Mouse (Mus musculus): ENCODE measurements around the gene Gm45753. TPM values are rescaled to one million over a fixed set of nuclear protein-coding genes. Genes with fewer than 3 reads are reported as not detected.
A peak's percentile ranks its signal among the peaks of the same experiment; 100 is the strongest.

Gene Gm45753
- polyA plus RNA-seq (2012; rRNA removed) (not detected in 2 replicates), polyA plus RNA-seq (2014; fragmentation: Nextera tagmentation; extraction: Ambion mirVana) (not detected in 2 replicates)

GRCm38 (mm10) chr8:45308366-45308765 is at the start of gene Gm45753:
Gm45753 (minus strand) TSS chr8:45308466.
- H3K27ac ChIP-seq (replicated peaks; ENCODE audit: low read depth, low read length), result no peak within 1 kb of the TSS
- H3K36me3 ChIP-seq (ENCODE audit: control insufficient read depth, insufficient read depth, low read length), result no peaks in the 10 kb centered on the region
- DNase-seq (ENCODE audit: low spot score) (no peak), ATAC-seq (ENCODE audit: low FRiP score, low read depth) (no peak)
- H3K4me2 ChIP-seq (replicated peaks; ENCODE audit: low read depth, low read length, severe bottlenecking), result no peak within 1 kb of the TSS
- H3K27me3 ChIP-seq (ENCODE audit: control insufficient read depth, insufficient read depth, low read length), result no peaks in the 10 kb centered on the region
- no peak for TF ChIP-seq POLR2A (IDR thresholded peaks at IDR 0.05; ENCODE audit: borderline replicate concordance, extremely low read depth, insufficient read depth, insufficient read length)
- no peak within 1 kb of the TSS for H3K9ac ChIP-seq (ENCODE audit: low read depth, low read length, severe bottlenecking)
- 92% methylated on average over 13 of the region's 13 CpGs for WGBS
- no peak within 1 kb of the TSS for H3K4me3 ChIP-seq (replicated peaks; ENCODE audit: low read length)
- H3K9me3 ChIP-seq (ENCODE audit: control insufficient read depth, low read length), result no peaks in the 10 kb centered on the region
- H3K4me1 ChIP-seq (ENCODE audit: control insufficient read depth, insufficient read depth, low read length), result no peaks in the 10 kb centered on the region

DNA sequence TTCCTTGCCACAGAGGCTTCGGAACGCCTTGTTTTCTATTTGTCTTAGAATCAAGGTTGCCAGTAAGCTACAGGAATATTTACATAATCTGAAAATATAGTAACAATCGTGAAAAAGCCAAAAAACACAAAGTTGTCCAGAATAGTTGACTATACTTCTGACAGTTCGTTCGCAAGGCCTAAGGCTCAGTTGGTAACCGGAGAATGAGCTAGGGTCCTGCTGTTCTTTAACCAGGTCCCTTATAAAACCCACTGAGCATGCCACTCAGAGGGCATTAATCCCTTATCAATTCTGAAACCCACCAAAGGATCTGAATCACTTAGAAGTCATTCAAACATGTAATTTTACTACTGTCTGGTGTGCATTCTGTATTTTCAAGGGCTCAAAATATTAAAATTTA is 47.5 kb upstream of the Gm45753 start:
- Histone ChIP-seq H3K4me1 (ENCODE audit: control insufficient read depth, insufficient read depth, low read length) (peaks cover 6% of the 10 kb centered on the region; the same call in 1 of the 2 replicates), H3K4me3 (replicated peaks; ENCODE audit: low read length) (no peak overlapping the region), H3K4me2 (replicated peaks; ENCODE audit: low read depth, low read length, severe bottlenecking) (no peak overlapping the region), H3K27ac (replicated peaks; ENCODE audit: low read depth, low read length) (no peak overlapping the region), H3K9me3 (ENCODE audit: control insufficient read depth, low read length) (no peaks in the 10 kb centered on the region), H3K9ac (ENCODE audit: low read depth, low read length, severe bottlenecking) (no peak overlapping the region), H3K27me3 (ENCODE audit: control insufficient read depth, insufficient read depth, low read length) (no peaks in the 10 kb centered on the region), H3K36me3 (ENCODE audit: control insufficient read depth, insufficient read depth, low read length) (peaks cover 2% of the 10 kb centered on the region; the same call in 1 of the 2 replicates)
- no peak for TF ChIP-seq POLR2A (IDR thresholded peaks at IDR 0.05; ENCODE audit: borderline replicate concordance, extremely low read depth, insufficient read depth, insufficient read length)
- ATAC-seq (ENCODE audit: low FRiP score, low read depth) (no peak), DNase-seq (ENCODE audit: low spot score) (no peak)
- WGBS, result 80% methylated on average over 6 of the region's 6 CpGs

- no peak for TF ChIP-seq POLR2A (IDR thresholded peaks at IDR 0.05; ENCODE audit: borderline replicate concordance, extremely low read depth, insufficient read depth, insufficient read length)
- ATAC-seq (ENCODE audit: low FRiP score, low read depth) (peak; percentile 60; the same call in 1 of the 2 replicates), DNase-seq (ENCODE audit: low spot score) (peak; percentile 69)
- Histone ChIP-seq H3K4me3 (replicated peaks; ENCODE audit: low read length) (no peak overlapping the region), H3K27ac (replicated peaks; ENCODE audit: low read depth, low read length) (no peak overlapping the region), H3K36me3 (ENCODE audit: control insufficient read depth, insufficient read depth, low read length) (peaks cover 28% of the 10 kb centered on the region), H3K9me3 (ENCODE audit: control insufficient read depth, low read length) (no peaks in the 10 kb centered on the region), H3K9ac (ENCODE audit: low read depth, low read length, severe bottlenecking) (no peak overlapping the region), H3K27me3 (ENCODE audit: control insufficient read depth, insufficient read depth, low read length) (no peaks in the 10 kb centered on the region), H3K4me2 (replicated peaks; ENCODE audit: low read depth, low read length, severe bottlenecking) (no peak overlapping the region), H3K4me1 (ENCODE audit: control insufficient read depth, insufficient read depth, low read length) (no peaks in the 10 kb centered on the region)
- 17% methylated on average over 6 of the region's 6 CpGs for WGBS
These were observed 36.8 kb upstream of the Gm45753 start for GRCm38 (mm10) chr8:45345031-45345430.

GRCm38 (mm10) chr8:45344298-45344697 is 36.0 kb upstream of the Gm45753 start:
- no peak for TF ChIP-seq POLR2A (IDR thresholded peaks at IDR 0.05; ENCODE audit: borderline replicate concordance, extremely low read depth, insufficient read depth, insufficient read length)

GRCm38 (mm10) chr8:45341630-45342628 is 33.7 kb upstream of the Gm45753 start:
- Histone ChIP-seq H3K27ac (replicated peaks; ENCODE audit: low read depth, low read length) (no peak overlapping the region), H3K36me3 (ENCODE audit: control insufficient read depth, insufficient read depth, low read length) (0 out of 2 replicates have a peak, but pooled peaks cover 24% of the 10 kb centered on the region), H3K9me3 (ENCODE audit: control insufficient read depth, low read length) (no peaks in the 10 kb centered on the region), H3K4me1 (ENCODE audit: control insufficient read depth, insufficient read depth, low read length) (no peaks in the 10 kb centered on the region), H3K27me3 (ENCODE audit: control insufficient read depth, insufficient read depth, low read length) (no peaks in the 10 kb centered on the region), H3K4me3 (replicated peaks; ENCODE audit: low read length) (no peak overlapping the region), H3K9ac (ENCODE audit: low read depth, low read length, severe bottlenecking) (no peak overlapping the region), H3K4me2 (replicated peaks; ENCODE audit: low read depth, low read length, severe bottlenecking) (no peak overlapping the region)
- ATAC-seq (ENCODE audit: low FRiP score, low read depth) (no peak), DNase-seq (ENCODE audit: low spot score) (no peak)
- no peak for TF ChIP-seq POLR2A (IDR thresholded peaks at IDR 0.05; ENCODE audit: borderline replicate concordance, extremely low read depth, insufficient read depth, insufficient read length)
- 94% methylated on average over 12 of the region's 12 CpGs for WGBS

More at GRCm38 (mm10) chr8:45344298-45344697, 36.0 kb upstream of the Gm45753 start:
- Histone ChIP-seq H3K27ac (replicated peaks; ENCODE audit: low read depth, low read length) (no peak overlapping the region), H3K4me2 (replicated peaks; ENCODE audit: low read depth, low read length, severe bottlenecking) (no peak overlapping the region), H3K27me3 (ENCODE audit: control insufficient read depth, insufficient read depth, low read length) (no peaks in the 10 kb centered on the region), H3K36me3 (ENCODE audit: control insufficient read depth, insufficient read depth, low read length) (peaks cover 28% of the 10 kb centered on the region), H3K9ac (ENCODE audit: low read depth, low read length, severe bottlenecking) (no peak overlapping the region), H3K9me3 (ENCODE audit: control insufficient read depth, low read length) (no peaks in the 10 kb centered on the region), H3K4me1 (ENCODE audit: control insufficient read depth, insufficient read depth, low read length) (no peaks in the 10 kb centered on the region), H3K4me3 (replicated peaks; ENCODE audit: low read length) (no peak overlapping the region)
- ATAC-seq (ENCODE audit: low FRiP score, low read depth) (no peak), DNase-seq (ENCODE audit: low spot score) (no peak)
- 90% methylated on average over 8 of the region's 8 CpGs for WGBS
